Mouse (Mus musculus): Measurements from ENCODE around the gene Kcne4. TPM values are rescaled to one million over a fixed set of nuclear protein-coding genes. Genes with fewer than 3 reads are reported as not detected.
"Not testable (repeated sequence)": the region's sequence is repeated elsewhere in the genome, so short reads cannot be mapped to it uniquely, and the experiment has no call there.

Kcne4 gene
- polyA plus RNA-seq (2015; fragmentation: Nextera tagmentation; extraction: Ambion mirVana): 9.8 and 10.6 TPM in 2 replicates

DNA sequence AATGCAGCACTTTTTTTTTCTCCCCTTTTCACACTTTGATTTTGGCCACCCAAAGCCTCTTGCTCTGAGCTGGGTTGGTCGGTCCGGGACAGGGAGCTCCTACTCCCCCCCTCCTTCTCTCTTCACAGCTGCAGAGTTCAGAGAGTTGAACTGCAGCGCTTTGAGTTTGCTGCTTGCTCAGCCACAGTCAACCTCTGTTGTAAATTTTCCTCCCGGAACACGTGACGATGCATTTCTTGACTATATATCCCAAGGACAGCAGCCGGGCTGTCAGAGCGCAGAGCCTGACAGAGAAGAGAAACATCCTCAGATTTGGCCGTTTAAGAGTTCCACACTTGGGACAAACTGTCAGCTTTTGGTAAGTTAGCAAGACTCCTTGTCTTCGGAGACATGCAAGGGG, at the start of gene Kcne4:
TSS of gene Kcne4 (plus strand) at position 120 of the 400 bp plus-strand sequence.
- peak within 1 kb of the TSS; percentile 19 for H3K4me3 ChIP-seq (ENCODE audit: low read length)
- no peaks in the 10 kb centered on the region for H3K9me3 ChIP-seq (ENCODE audit: low read length)
- no peaks in the 10 kb centered on the region for H3K27me3 ChIP-seq (ENCODE audit: insufficient read depth, low read length)
- H3K36me3 ChIP-seq (ENCODE audit: insufficient read depth, low read length): no peaks in the 10 kb centered on the region
- peak within 1 kb of the TSS; percentile 24 for H3K4me2 ChIP-seq (replicated peaks; ENCODE audit: low read depth, low read length)
- WGBS: 15% methylated on average over 10 of the region's 10 CpGs
- no peak within 1 kb of the TSS for H3K27ac ChIP-seq (ENCODE audit: low read length)
- no peak within 1 kb of the TSS for H3K9ac ChIP-seq (replicated peaks; ENCODE audit: low read length)
- ATAC-seq (ENCODE audit: low FRiP score, low TSS enrichment): peak; percentile 91
- peaks cover 34% of the 10 kb centered on the region for H3K4me1 ChIP-seq (ENCODE audit: insufficient read depth, low read length)

DNA sequence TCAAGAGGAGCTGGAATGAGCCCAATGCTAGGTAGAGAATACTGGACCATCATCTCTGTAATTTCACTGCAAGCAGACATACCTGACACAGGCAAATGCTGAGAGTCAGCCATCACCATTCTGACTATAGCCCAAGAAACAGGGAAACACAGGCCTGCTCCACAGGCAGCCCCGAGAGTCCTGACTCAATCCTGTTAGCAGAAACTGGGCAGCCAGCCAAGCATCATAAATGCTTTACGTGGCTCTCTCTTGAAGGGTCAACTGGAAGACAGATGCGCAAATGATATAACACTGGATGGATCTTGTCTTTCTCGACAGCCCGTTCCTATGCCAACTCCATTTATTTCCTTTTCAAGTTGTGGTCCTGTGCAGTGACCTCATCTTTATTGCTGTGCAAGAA, 34.7 kb upstream of the Kcne4 start:
- H3K36me3 ChIP-seq (ENCODE audit: insufficient read depth, low read length): no peaks in the 10 kb centered on the region
- no peak overlapping the region for H3K4me2 ChIP-seq (replicated peaks; ENCODE audit: low read depth, low read length)
- H3K27me3 ChIP-seq (ENCODE audit: insufficient read depth, low read length): no peaks in the 10 kb centered on the region
- H3K9me3 ChIP-seq (ENCODE audit: low read length): no peaks in the 10 kb centered on the region
- 31% methylated on average over 5 of the region's 5 CpGs for WGBS
- H3K27ac ChIP-seq (ENCODE audit: low read length): no peak overlapping the region
- no peak overlapping the region for H3K9ac ChIP-seq (replicated peaks; ENCODE audit: low read length)
- 0 out of 2 replicates have a peak, but pooled peaks cover 2% of the 10 kb centered on the region for H3K4me1 ChIP-seq (ENCODE audit: insufficient read depth, low read length)
- H3K4me3 ChIP-seq (ENCODE audit: low read length): no peak overlapping the region
- peak; percentile 86; the same call in 1 of the 2 replicates for ATAC-seq (ENCODE audit: low FRiP score, low TSS enrichment)

GRCm38 (mm10) chr1:78784936-78785335, 31.6 kb upstream of the Kcne4 start:
- H3K27me3 ChIP-seq (ENCODE audit: insufficient read depth, low read length); H3K9me3 ChIP-seq (ENCODE audit: low read length); H3K36me3 ChIP-seq (ENCODE audit: insufficient read depth, low read length); H3K4me3 ChIP-seq (ENCODE audit: low read length); H3K9ac ChIP-seq (replicated peaks; ENCODE audit: low read length); ATAC-seq (ENCODE audit: low FRiP score, low TSS enrichment); H3K4me2 ChIP-seq (replicated peaks; ENCODE audit: low read depth, low read length); H3K4me1 ChIP-seq (ENCODE audit: insufficient read depth, low read length); H3K27ac ChIP-seq (ENCODE audit: low read length): not testable (repeated sequence)
- whole genome bisulfite sequencing: 89% methylated on average over 9 of the region's 9 CpGs

- no peaks in the 10 kb centered on the region for H3K9me3 ChIP-seq (ENCODE audit: low read length)
- H3K4me3 ChIP-seq (ENCODE audit: low read length): no peak overlapping the region
- no peaks in the 10 kb centered on the region for H3K36me3 ChIP-seq (ENCODE audit: insufficient read depth, low read length)
- H3K4me1 ChIP-seq (ENCODE audit: insufficient read depth, low read length): no peaks in the 10 kb centered on the region
- no peak overlapping the region for H3K9ac ChIP-seq (replicated peaks; ENCODE audit: low read length)
- no peak for ATAC-seq (ENCODE audit: low FRiP score, low TSS enrichment)
- WGBS: 33% methylated on average over 1 of the region's 1 CpGs
- H3K4me2 ChIP-seq (replicated peaks; ENCODE audit: low read depth, low read length): no peak overlapping the region
- no peak overlapping the region for H3K27ac ChIP-seq (ENCODE audit: low read length)
- H3K27me3 ChIP-seq (ENCODE audit: insufficient read depth, low read length): no peaks in the 10 kb centered on the region
Measured at GRCm38 (mm10) chr1:78789744-78790143, 26.8 kb upstream of the Kcne4 start.

- no peak overlapping the region for H3K4me2 ChIP-seq (replicated peaks; ENCODE audit: low read depth, low read length)
- H3K4me1 ChIP-seq (ENCODE audit: insufficient read depth, low read length): peaks cover 7% of the 10 kb centered on the region; the same call in 1 of the 2 replicates
- no peak overlapping the region for H3K27ac ChIP-seq (ENCODE audit: low read length)
- no peaks in the 10 kb centered on the region for H3K27me3 ChIP-seq (ENCODE audit: insufficient read depth, low read length)
- H3K36me3 ChIP-seq (ENCODE audit: insufficient read depth, low read length): no peaks in the 10 kb centered on the region
- H3K4me3 ChIP-seq (ENCODE audit: low read length): no peak overlapping the region
- H3K9me3 ChIP-seq (ENCODE audit: low read length): no peaks in the 10 kb centered on the region
- ATAC-seq (ENCODE audit: low FRiP score, low TSS enrichment): no peak
- H3K9ac ChIP-seq (replicated peaks; ENCODE audit: low read length): no peak overlapping the region
Measured at GRCm38 (mm10) chr1:78807428-78807827, 9.1 kb upstream of the Kcne4 start.

DNA sequence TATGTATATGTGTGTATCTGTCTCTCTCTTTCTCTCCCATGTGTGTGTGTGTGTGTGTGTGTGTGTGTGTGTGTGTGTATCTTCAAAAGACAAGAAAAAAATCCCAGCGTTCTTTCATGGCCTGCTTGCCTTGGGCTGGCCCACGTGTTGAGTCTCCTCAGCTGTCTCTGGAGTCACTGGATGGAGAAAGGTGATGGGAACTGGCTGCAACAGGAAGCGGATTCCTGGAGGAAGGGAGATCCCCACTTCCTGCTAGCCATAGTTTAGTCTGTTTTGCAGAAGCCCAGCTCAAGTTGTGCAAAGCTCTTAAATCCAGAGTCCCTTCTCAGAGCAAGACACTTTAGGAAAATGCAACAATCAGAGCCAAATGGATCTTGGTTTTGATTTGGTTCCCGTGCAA, 6.7 kb upstream of the Kcne4 start:
- H3K36me3 ChIP-seq (ENCODE audit: insufficient read depth, low read length): no peaks in the 10 kb centered on the region
- H3K9ac ChIP-seq (replicated peaks; ENCODE audit: low read length): no peak overlapping the region
- peaks cover 7% of the 10 kb centered on the region; the same call in 1 of the 2 replicates for H3K4me1 ChIP-seq (ENCODE audit: insufficient read depth, low read length)
- no peaks in the 10 kb centered on the region for H3K27me3 ChIP-seq (ENCODE audit: insufficient read depth, low read length)
- no peak for ATAC-seq (ENCODE audit: low FRiP score, low TSS enrichment)
- 70% methylated on average over 4 of the region's 4 CpGs for WGBS
- no peak overlapping the region for H3K4me2 ChIP-seq (replicated peaks; ENCODE audit: low read depth, low read length)
- H3K27ac ChIP-seq (ENCODE audit: low read length): no peak overlapping the region
- no peak overlapping the region for H3K4me3 ChIP-seq (ENCODE audit: low read length)
- H3K9me3 ChIP-seq (ENCODE audit: low read length): no peaks in the 10 kb centered on the region

- Histone ChIP-seq H3K27me3 (ENCODE audit: insufficient read depth, low read length) (no peaks in the 10 kb centered on the region), H3K36me3 (ENCODE audit: insufficient read depth, low read length) (no peaks in the 10 kb centered on the region), H3K4me3 (ENCODE audit: low read length) (no peak overlapping the region), H3K9ac (replicated peaks; ENCODE audit: low read length) (no peak overlapping the region), H3K4me1 (ENCODE audit: insufficient read depth, low read length) (peaks cover 10% of the 10 kb centered on the region; the same call in 1 of the 2 replicates), H3K27ac (ENCODE audit: low read length) (no peak overlapping the region), H3K9me3 (ENCODE audit: low read length) (no peaks in the 10 kb centered on the region), H3K4me2 (replicated peaks; ENCODE audit: low read depth, low read length) (no peak overlapping the region)
- no peak for ATAC-seq (ENCODE audit: low FRiP score, low TSS enrichment)
- WGBS: 78% methylated on average over 3 of the region's 3 CpGs
Measured at GRCm38 (mm10) chr1:78810904-78811303, 5.7 kb upstream of the Kcne4 start.

DNA sequence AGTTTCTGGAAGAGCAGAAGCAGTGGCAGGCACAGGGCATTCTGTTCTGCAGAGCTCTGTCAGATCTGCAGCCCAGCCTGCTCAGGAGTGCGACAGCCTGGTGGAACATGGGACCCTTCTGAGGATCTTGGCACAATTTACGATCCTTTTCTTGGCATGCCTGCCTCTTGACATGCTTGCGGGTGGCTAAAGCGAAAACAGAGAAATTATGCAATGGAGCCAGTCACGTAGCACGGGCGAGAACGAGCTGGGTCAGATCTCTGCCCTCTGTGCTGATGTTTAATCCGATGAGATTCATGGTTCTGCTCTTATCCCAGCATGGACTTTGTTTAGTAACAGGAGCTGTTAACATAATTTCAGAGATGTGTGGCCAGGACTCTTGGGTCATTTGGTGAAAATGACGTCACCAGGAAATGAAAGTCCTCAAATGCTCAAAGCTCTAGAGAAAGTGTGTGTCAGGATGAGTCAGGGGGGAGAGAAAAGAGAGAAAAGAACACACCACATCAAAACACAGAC, 4.5 kb upstream of the Kcne4 start:
- Histone ChIP-seq H3K4me3 (ENCODE audit: low read length) (no peak overlapping the region), H3K36me3 (ENCODE audit: insufficient read depth, low read length) (no peaks in the 10 kb centered on the region), H3K4me1 (ENCODE audit: insufficient read depth, low read length) (peaks cover 14% of the 10 kb centered on the region; the same call in 1 of the 2 replicates), H3K27ac (ENCODE audit: low read length) (no peak overlapping the region), H3K9me3 (ENCODE audit: low read length) (no peaks in the 10 kb centered on the region), H3K9ac (replicated peaks; ENCODE audit: low read length) (no peak overlapping the region), H3K27me3 (ENCODE audit: insufficient read depth, low read length) (no peaks in the 10 kb centered on the region), H3K4me2 (replicated peaks; ENCODE audit: low read depth, low read length) (no peak overlapping the region)
- no peak for ATAC-seq (ENCODE audit: low FRiP score, low TSS enrichment)
- 40% methylated on average over 10 of the region's 10 CpGs for WGBS

DNA sequence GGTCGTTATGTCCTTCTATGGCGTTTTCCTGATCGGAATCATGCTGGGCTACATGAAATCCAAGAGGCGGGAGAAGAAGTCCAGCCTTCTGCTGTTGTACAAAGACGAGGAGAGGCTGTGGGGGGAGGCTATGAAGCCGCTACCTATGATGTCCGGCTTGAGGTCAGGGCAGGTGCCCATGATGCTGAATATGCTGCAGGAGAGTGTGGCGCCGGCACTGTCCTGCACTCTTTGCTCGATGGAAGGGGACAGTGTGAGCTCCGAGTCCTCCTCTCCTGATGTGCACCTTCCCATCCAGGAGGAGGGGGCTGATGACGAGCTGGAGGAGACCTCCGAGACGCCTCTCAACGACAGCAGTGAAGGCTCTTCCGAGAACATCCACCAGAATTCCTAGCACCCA, 1.2 kb downstream of the Kcne4 start:
- Histone ChIP-seq H3K27me3 (ENCODE audit: insufficient read depth, low read length) (no peaks in the 10 kb centered on the region), H3K4me3 (ENCODE audit: low read length) (peak overlapping the region; percentile 19), H3K36me3 (ENCODE audit: insufficient read depth, low read length) (no peaks in the 10 kb centered on the region), H3K27ac (ENCODE audit: low read length) (no peak overlapping the region), H3K4me2 (replicated peaks; ENCODE audit: low read depth, low read length) (peak overlapping the region; percentile 24), H3K9ac (replicated peaks; ENCODE audit: low read length) (no peak overlapping the region), H3K4me1 (ENCODE audit: insufficient read depth, low read length) (peaks cover 35% of the 10 kb centered on the region), H3K9me3 (ENCODE audit: low read length) (no peaks in the 10 kb centered on the region)
- 81% methylated on average over 16 of the region's 16 CpGs for WGBS
- no peak for ATAC-seq (ENCODE audit: low FRiP score, low TSS enrichment)

- H3K9ac ChIP-seq (replicated peaks; ENCODE audit: low read length): peak overlapping the region; percentile 20; the same call in 1 of the 2 replicates
Measured at GRCm38 (mm10) chr1:78818630-78819526, 2.3 kb downstream of the Kcne4 start.

More at GRCm38 (mm10) chr1:78818630-78819526, 2.3 kb downstream of the Kcne4 start:
- Histone ChIP-seq H3K4me1 (ENCODE audit: insufficient read depth, low read length) (peaks cover 35% of the 10 kb centered on the region), H3K27me3 (ENCODE audit: insufficient read depth, low read length) (no peaks in the 10 kb centered on the region), H3K4me3 (ENCODE audit: low read length) (peak overlapping the region; percentile 13; the same call in 1 of the 2 replicates), H3K4me2 (replicated peaks; ENCODE audit: low read depth, low read length) (peak overlapping the region; percentile 24), H3K9me3 (ENCODE audit: low read length) (no peaks in the 10 kb centered on the region), H3K36me3 (ENCODE audit: insufficient read depth, low read length) (no peaks in the 10 kb centered on the region), H3K27ac (ENCODE audit: low read length) (peak overlapping the region; percentile 87)
- WGBS: 54% methylated on average over 11 of the region's 11 CpGs
- 0 out of 2 replicates have a peak, but pooled peaks have one; percentile 32 for ATAC-seq (ENCODE audit: low FRiP score, low TSS enrichment)
